Mouse (Mus musculus): ENCODE measurements around the gene D5Ertd579e.
"Not testable (repeated sequence)": the region's sequence is repeated elsewhere in the genome, so short reads cannot be mapped to it uniquely, and the experiment has no call there.

D5Ertd579e gene

DNA sequence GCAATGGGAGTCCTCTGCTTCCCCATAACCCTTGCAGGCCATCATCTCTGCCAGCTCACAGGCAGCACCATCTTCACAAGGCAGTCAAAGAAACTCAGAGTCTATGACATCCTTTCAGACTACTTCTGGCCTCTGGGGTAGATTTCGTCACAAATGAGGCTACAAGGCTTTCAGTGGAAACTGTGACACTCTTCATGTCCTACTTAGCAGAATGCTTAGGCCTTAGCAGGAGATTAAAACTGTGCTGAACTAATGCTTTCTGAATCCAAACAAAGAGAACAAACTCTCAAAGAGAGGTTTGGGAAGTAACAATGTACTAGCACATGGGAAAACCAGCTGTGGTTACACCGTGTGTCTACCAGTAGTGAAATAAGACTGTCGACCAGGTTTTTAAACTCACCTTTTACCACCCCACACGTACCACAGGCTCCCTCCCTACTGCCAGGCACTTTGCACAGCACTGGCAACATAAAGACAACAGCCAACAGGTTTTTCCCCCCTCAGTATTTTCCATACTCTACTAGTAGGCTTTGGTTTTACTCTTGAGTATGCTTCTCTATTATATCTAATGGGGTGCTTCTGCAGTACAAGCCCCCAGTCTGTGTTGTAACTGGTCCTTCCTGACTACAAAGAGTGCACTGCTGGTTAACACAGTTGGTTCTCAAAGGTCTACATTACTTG lies 15.8 kb downstream of the D5Ertd579e start:
- no peak for DNase-seq (ENCODE audit: low spot score)

DNA sequence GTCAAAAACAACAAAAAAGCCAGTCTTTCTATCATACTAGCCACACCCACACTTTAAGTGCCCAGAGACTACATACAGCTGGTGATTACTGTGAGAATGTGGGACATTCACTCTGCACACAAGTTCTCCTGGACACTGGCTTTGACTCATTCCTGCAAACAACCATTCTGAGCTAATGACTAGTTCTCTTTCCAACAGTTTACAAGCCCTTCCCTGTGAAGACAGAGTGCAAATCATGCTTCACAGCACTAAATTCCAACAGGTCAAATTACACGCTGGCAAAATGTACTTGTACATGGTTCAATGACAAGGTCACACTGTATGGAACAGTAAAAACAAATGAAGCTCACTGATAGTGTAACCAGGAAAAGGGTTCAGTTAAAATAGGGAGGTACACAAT lies 17.0 kb downstream of the D5Ertd579e start:
- no peak for DNase-seq (ENCODE audit: low spot score)

DNA sequence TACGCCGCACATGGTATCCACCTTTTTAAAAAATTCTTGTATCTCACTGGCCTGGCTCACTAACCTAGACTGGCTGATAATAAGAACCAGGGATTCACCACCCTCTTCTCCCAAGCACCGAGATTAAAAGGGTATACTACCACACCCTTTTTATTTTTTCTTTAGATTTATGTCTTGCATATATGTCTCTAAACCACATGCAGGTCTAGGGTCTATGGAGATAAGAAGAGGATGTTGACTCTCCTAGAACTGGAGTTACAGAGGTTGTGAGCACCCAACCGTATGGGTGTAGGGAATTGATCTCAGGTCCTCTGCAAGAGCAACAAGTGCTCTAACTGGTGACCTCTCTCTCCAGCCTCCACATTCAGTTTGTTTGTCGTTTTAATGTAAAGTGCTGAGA lies 17.9 kb downstream of the D5Ertd579e start:
- DNase-seq (ENCODE audit: low spot score), result no peak

DNA sequence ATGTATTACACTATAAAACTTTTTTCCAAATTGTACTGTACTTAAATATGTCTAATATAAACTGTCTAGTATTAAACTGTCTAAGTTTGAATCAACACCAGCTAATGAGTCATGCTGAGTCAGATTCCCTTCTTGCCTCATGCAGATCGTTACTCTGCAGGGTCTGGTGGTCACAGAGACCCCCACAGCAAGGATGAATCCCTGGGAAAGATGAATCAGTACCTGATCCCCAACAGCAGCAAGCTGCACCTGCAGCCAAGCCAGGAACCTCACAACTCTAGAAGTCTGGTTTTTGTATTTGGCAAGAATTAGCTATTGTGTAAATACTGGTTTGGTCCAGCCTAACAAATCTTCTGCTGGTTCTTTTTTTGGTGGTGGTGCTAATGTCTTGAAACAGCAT lies 20.4 kb downstream of the D5Ertd579e start:
- DNase-seq (ENCODE audit: low spot score), result no peak

DNA sequence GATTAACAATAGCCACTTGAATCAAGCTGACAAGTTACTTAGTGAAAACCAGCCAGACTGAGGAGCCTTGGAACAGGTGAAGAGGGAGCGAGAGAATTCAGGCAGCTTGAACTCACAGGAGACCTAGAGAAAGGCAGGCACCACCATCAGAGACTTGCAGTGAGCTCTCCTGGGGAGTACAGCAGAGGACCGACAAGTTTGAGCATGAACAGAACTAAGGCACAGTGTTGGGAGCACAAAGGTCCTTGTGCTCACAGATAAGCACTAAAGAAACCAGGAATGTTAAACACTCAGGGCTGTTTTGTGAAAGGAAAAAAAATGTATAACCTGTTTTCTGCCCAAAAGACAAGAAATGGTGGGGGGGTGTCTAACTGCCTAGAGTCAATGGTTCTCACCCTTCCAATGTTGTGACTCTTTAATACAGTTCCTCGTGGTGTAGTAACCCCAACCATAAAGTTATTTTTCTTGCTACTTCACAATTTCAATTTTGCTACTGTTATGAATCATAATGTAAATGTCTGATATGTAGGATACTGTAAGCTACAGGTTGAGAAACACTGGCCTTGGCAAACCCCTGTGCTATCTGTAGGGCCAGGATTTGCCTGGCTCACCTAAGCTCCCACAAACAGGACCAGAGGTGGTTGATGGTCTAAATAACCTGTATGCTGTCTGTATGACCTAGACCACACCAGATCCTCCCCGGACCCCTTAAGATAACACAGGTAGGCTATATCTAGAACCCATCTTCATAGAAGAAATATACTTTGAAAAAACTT lies 21.0 kb downstream of the D5Ertd579e start:
- DNase-seq (ENCODE audit: low spot score), result peak; percentile 22

DNA sequence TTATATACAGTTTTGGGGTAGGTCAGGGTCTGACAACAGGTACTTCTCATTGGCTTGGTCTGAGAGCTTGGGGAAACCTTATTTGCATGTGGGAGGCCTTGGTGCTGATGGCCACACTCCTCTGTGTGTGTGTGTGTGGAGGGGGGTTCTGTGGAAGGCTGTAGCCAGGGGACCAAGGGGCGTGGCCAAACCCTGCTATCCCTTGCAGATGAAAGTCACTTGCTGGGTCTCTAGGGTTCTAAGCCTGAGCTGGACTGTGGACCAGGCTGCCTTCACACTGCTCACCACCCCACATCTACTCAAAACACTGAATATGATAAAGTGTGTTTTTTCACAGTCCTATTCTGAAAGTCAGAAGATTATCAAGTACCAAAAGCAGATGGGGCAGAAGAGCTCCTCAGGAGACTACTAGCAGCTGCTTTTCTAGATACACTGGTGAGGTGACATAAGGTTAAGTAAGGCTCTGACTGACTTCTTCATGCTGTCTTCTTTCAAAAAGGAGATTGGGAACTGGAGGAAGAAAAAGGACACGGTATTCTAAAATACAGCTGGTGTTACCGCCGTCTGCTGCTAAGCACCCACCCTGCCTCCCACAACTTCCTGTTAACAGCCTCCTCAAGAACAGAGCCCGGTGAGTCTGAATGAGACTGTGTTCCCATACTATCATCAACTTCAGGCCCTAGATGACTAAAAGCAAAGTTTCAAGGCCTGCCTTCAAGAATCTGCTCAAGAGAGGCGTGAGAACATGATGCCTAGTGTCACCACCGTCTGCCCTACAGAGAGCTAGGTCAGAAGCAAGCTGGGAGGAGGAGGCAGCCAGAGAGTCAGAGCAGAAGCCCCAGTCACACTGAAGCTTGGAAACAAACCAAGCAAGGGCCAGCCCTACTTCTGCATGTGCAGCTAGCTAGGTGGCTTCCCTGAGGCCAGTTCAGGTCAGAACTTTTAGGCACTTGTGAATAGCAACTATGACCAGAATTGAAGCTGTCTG lies 26.5 kb downstream of the D5Ertd579e start:
- DNase-seq (ENCODE audit: low spot score), result no peak

DNA sequence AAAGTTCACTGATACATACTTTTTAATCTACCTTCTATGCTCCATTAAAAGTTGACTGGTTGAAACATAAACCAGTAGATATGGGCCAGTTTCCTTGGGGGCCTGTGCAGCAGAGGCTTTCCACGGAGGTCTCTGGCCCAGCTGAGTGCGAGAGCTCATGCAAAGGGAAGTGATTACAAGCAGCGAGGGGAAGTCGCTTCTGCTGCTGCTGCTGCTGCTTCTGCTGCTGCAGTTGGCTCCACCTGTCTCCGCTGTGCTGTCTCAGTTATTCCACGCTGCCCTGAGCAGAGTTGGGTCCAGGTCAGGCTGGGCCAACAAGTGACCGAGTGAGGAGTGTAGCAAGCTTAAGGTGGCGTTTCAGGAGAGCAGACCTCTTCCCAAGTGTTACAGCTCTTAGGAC lies 27.3 kb downstream of the D5Ertd579e start:
- no peak for DNase-seq (ENCODE audit: low spot score)

DNA sequence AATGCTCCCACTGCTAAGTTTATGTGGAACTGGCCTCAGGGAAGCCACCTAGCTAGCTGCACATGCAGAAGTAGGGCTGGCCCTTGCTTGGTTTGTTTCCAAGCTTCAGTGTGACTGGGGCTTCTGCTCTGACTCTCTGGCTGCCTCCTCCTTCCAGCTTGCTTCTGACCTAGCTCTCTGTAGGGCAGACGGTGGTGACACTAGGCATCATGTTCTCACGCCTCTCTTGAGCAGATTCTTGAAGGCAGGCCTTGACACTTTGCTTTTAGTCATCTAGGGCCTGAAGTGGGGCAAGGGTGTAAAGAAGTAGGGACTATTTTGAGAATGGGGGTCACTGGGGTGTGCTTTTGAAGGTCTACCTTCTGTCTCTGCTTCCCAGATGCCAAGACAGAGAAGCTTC lies 27.8 kb downstream of the D5Ertd579e start:
- DNase-seq (ENCODE audit: low spot score), result not testable (repeated sequence)

DNA sequence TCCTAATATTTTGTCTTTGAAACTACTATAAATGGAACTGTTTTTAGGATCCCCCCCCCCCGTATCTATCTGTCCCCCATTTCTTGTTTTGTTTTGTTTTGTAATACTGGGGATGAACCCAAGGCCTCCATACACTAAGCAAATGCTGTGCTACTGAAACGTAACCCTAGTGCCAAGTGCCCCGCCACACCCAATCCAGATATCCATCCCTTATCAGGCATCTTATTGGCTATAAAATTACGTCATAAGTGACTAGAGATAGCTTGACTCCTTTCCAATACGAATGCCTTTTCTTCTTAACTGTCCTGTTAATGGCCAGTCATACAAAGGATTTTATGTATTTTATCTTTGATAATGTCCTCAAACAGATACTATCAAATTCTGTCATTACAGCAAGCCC lies 28.7 kb downstream of the D5Ertd579e start:
- DNase-seq (ENCODE audit: low spot score), result no peak

DNA sequence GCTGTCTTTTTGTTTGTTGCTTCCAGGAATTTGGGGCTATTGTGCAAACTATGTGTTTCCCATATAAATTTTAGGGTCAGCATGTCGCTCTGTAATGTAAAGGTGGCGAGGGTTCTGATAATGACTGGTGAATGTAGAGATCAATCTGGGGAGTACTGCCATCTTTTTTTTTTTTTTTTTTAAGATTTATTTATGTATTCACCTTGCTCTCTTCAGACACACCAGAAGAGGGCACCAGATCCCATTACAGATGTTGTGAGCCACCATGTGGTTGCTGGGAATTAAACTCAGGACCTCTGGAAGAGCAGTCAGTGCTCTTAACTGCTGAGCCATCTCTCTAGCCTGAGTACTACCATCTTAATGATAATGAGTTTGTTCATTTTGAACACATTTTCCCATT lies 29.1 kb downstream of the D5Ertd579e start:
- DNase-seq (ENCODE audit: low spot score), result not testable (repeated sequence)

DNA sequence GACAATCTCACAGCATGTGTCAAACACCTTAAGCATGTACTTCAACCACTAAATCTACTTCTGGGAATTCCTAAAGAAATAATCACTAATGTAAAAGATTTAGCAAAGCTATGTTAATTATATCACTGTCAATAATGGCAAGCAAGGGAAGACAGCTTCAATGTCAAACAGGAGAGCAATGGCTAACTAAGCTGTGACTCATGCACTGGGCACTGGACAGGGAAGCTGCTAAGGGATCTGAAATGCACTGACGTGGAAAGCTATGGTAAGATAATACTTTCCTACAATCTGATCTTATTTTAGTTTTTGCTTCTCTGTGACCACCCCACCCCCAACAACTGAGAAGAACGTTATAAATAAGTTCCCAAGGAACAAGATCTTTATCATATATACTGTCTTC lies 32.5 kb downstream of the D5Ertd579e start:
- DNase-seq (ENCODE audit: low spot score), result no peak

DNA sequence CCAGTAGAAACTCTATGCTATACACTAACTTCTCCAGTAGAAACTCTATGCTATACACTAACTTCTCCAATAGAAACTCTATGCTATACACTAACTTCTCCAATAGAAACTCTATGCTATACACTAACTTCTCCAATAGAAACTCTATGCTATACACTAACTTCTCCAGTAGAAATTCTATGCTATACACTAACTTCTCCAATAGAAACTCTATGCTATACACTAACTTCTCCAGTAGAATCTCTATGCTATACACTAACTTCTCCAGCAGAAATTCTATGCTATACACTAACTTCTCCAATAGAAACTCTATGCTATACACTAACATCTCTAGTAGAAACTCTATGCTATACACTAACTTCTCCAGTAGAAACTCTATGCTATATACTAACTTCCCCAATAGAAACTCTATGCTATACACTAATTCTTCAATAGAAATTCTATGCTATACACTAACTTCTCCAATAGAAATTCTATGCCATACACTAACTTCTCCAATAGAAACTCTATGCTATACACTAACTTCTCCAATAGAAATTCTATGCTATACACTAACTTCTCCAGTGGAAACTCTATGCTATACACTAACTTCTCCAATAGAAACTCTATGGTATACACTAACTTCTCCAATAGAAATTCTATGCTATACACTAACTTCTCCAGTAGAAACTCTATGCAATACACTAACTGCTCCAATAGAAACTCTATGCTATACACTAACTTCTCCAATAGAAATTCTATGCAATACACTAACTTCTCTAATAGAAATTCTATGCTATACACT lies 34.7 kb downstream of the D5Ertd579e start:
- DNase-seq (ENCODE audit: low spot score), result not testable (repeated sequence)

DNA sequence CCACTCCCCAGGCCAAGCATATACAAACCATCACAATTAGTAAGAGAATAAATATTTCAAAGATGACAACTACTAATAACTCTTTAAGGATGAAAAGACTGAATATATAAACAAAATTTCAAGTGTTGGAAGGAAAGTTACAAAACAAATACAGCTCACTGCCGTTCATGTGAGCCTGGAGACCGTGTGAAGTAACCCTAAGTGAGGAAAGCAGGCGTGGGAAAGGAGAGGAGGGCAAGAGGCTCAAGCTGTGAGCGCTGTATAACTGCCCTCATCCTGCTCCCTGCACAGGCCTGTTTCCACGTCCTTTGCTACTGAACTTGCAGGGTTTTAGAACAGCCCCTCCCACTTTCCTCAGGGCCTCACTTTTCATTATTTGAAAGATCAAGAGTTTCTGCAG lies 70.2 kb downstream of the D5Ertd579e start:
- DNase-seq (ENCODE audit: low spot score), result no peak

DNA sequence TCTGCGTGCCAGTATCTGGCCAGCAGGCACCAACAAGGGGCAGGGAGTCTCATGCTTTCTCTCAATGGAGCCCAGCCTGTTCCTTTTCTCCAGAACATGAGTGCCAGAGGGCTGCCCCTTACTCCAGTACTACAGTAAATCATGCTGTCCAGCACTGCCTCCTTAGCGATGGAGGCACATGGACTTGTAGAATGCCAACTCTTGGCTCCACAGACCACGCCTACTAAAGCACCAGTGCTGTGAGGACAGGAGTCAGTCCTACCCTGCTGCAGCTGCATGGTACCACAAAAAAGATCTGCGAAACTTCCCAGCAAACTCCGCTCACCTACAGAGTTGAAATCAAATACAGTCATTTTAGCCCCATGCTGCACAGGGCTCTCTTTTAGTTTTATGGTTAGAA lies 72.2 kb downstream of the D5Ertd579e start:
- DNase-seq (ENCODE audit: low spot score), result no peak

DNA sequence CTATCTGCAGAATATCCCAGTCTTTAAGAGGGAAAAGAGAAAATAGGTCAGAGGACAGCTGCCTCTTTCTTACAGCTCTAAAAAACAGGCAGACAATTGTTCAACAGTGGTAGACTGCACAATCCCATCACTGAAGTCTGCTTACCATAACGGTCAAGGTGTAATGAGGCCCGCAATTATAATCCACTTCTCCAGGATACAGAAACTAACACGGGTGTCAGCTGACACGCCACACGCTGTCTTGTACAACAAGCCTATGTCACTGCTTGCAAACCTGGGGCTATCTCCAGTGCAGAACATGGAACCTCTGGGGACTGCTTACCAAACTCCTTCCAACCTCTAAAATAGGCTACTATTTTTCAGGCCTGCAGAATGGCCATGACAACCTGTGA lies 74.8 kb downstream of the D5Ertd579e start:
- no peak for DNase-seq (ENCODE audit: low spot score)

DNA sequence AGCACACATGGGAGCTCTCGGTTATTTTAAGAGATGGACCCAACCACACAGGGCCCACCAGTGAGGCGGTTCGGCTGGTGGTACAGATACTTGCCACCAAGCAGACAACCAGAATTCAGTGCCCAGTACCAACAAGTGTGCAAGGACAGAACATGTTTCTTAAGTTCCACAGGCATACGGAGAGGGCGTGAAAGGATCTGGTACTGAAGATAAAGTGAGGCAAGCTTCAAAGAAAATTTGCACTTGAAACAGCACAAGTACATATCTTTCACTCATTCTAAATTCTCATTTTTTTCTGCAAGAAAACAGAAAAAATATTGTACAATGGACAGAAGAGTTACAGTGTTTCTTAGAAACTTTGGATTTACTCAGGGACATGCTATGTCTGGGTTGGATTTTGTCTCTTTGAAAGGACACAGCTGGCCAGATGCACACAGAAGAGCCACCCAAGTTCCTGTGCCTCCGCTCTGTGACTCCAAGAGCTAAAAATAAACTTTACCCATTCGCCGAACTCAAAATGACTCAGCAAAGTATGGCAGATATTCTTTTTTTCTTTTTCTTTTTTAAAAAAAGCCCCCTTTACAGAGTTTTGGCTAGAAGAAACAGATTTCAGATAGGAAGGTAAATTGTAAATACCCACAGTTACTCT lies 75.3 kb downstream of the D5Ertd579e start:
- no peak for DNase-seq (ENCODE audit: low spot score)

DNA sequence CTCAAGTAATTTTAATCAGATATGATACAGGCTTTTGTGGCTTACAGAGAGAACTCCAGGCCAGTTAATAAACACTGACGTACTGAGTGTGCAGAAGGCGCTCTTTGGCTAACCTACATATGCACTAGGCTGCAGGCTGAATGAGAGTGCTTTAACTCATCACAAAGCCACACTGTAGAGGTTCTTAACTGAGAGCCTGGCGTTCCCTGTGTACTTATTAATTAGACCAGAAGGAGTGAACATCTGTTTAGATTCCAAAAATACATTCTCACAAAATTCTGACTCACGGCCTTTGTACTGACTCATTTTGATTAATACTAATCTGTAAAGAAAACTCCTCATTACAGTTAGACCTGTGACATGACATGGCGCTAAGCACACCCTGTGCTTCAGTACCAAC lies 76.9 kb downstream of the D5Ertd579e start:
- DNase-seq (ENCODE audit: low spot score), result no peak

DNA sequence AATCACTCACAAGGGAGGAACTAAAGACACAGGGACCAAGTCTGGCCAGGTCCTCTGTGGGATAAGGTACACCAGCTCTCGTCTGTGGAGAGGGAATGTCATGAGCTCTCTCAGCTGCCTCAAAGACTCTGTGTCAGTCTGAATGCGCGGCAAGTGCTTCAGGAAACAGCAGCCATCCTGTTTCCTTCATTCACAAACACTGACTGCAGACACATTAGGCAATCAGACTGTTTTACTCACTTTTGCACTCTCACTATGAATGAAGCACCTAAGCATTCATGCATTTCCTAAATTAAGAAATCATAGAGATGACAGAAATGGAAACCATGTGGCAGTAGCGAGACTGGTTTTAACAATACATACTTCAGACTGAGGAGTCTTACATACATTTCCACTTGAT lies 77.5 kb downstream of the D5Ertd579e start:
- DNase-seq (ENCODE audit: low spot score), result no peak

DNA sequence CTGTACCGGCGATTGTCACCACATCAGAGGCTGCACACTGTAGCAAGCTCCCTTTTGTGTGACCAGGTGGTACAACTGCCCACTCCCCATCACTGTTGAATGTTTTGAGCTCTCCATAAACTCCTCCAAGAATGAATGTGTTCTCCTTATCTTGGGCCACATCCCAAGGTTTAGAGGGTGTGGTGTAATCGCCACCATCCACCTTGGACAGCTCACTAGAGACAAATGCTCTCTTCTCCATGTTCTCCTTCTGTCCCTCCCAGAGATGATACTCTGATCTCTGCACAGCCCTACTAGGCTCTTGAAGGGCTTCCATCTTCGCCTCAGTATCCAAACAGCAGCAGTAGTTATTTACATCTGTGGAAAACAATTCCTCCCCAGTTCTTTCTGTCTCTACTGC lies 81.7 kb downstream of the D5Ertd579e start:
- DNase-seq (ENCODE audit: low spot score), result no peak

DNA sequence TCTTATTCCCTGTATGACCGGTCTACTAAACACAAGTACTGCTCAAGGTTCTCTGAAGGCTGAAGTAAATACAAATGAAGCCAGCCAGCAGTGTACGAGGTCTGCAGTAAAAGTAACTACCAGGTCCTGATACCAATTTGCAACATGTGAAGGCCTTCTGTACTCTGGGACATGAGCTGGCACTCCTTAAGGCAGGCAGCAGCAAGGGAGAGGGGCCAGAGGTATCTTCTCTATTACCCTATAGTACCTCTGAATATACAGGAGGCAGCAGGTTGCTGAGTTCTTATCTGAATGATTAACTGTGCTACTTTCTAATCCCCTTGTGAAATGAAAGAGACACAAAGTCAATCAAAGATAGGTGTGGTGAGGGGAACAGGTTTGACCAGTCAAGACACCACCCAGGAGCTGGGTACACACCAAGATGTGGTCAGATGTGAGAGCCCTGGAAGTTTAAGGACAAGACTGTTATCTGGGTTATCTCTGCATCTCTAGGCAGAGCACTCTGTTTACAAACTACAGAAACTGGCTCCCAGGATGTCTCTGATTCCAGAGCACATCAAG lies 86.8 kb downstream of the D5Ertd579e start:
- no peak for DNase-seq (ENCODE audit: low spot score)

DNA sequence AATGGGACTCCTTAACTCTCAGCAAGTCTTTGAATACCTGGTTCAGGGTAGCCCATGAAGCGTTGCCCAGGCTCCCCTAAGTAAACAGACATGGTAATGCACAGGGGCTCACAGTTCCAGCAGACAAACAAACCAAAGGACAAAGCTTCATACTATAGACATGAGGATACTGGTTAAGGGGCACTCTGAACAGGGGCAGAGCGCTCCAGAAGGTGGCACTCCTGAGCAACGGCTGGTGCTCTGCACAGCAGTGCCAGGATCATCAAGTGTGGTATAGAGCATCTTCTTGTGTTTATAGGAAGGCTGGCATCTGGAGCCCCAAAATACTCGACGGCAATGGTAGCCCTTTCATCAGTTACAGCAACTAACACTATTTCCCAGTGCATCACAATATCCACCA lies 92.8 kb downstream of the D5Ertd579e start:
- peak; percentile 52 for DNase-seq (ENCODE audit: low spot score)

Data from urinary bladder, postnatal 14 days (tissue).